Mouse (Mus musculus) forebrain, embryonic 11.5 days (tissue): Measurements from ENCODE around the gene Ttc25. TPM values are rescaled to one million over a fixed set of nuclear protein-coding genes. Genes with fewer than 3 reads are reported as not detected.
"Not testable (repeated sequence)": the region's sequence is repeated elsewhere in the genome, so short reads cannot be mapped to it uniquely, and the experiment has no call there.

Experiments
- ATAC-seq: fragments of 200-750 bp; cut with Nextera tagmentation; replicated peaks from 2 replicates; pipeline ENCODE4 v1.8.0; 2017; ENCODE audit warnings: moderate TSS enrichment; ENCODE audit not compliant: low FRiP score
- DNase-seq: peaks from one replicate; pipeline ENCODE4 v3.0.0-alpha.2; 2017; ENCODE audit warnings: low spot score
- H3K27ac ChIP-seq: fragments of 300-500 bp; sonication (generic); 2 replicates; pipeline ENCODE4 v1.5.1; 2014; ENCODE audit warnings: low read depth, low read length
- H3K27me3 ChIP-seq: fragments of 300-500 bp; sonication (generic); 2 replicates; pipeline ENCODE4 v1.6.1; 2014; ENCODE audit warnings: mild to moderate bottlenecking, low read length, mixed read lengths; ENCODE audit not compliant: control insufficient read depth, insufficient read depth
- H3K36me3 ChIP-seq: fragments of 300-500 bp; sonication (generic); 2 replicates; pipeline ENCODE4 v1.6.1; 2014; ENCODE audit warnings: mild to moderate bottlenecking, low read length, moderate library complexity, mixed read lengths; ENCODE audit not compliant: control insufficient read depth, insufficient read depth
- H3K4me1 ChIP-seq: fragments of 300-500 bp; sonication (generic); replicated peaks from 2 replicates; pipeline ENCODE4 v1.6.1; 2014; ENCODE audit warnings: low read length, mixed read lengths; ENCODE audit not compliant: control insufficient read depth, insufficient read depth
- H3K4me2 ChIP-seq: fragments of 300-500 bp; sonication (generic); 2 replicates; pipeline ENCODE4 v1.6.1; 2014; ENCODE audit warnings: low read depth, mild to moderate bottlenecking, low read length, moderate library complexity, mixed read lengths; ENCODE audit not compliant: severe bottlenecking
- H3K4me3 ChIP-seq: fragments of 300-500 bp; sonication (generic); 2 replicates; pipeline ENCODE4 v1.5.1; 2014; ENCODE audit warnings: low read depth, low read length
- H3K9ac ChIP-seq: fragments of 300-500 bp; sonication (generic); 2 replicates; pipeline ENCODE4 v1.6.1; 2014; ENCODE audit warnings: low read length
- H3K9me3 ChIP-seq: fragments of 300-500 bp; sonication (generic); 2 replicates; pipeline ENCODE4 v1.6.1; 2016; ENCODE audit warnings: low read length, mixed read lengths; ENCODE audit not compliant: control insufficient read depth
- WGBS: fragments of 180-500 bp; shearing (Covaris S2); extraction: QIAGEN DNeasy Blood & Tissue Kit; methylation state at CpG from one replicate; pipeline ENCODE4 v1.1.7; 2014; 5-methylcytosine and 5-hydroxymethylcytosine counted together
- polyA plus RNA-seq: library from polyadenylated mRNA; unstranded; fragments of >200 nt; fragmentation: Nextera tagmentation; extraction: Ambion mirVana; gene quantifications from 2 replicates; pipeline ENCODE4 v1.2.1, GENCODE M21; 2014

Gene Ttc25
- polyA plus RNA-seq, 1 experiment from 2014 or later = 1.9 TPM

DNA sequence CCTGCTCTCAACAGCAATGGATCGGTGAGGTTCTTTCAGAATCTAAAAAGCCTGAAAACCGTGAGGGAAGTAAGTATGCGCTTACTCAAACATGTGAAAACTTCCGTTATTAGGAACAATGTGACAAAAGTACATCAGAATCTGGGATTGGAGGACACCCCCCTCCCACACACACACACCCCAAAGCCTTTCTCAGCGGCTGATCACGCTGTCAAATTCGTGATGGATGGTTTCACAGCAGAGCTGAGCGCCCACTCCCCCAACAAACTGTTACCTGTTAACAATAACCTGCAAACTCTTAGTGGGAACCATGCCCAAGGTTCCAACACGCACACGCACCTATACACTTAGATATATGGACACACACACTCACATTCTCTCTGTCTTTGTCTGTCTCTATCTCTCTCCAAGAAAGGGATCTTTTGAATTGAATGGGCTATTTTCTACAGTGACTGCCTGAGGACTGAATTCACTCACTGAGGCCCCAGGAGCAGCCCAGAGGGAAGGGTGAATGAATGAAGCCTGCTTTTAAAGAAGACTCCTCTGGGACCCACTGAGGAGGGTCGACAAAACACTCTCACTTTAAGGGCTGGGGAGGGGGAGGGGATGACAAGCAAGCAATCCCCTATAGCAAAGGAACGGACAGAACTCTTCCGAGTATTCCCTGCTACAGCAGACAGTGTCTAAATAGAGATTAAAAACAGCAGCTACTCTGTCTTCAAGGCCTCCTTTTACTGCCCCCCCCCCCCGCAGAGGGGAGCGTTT lies 19.2 kb upstream of the Ttc25 start:
- Histone ChIP-seq H3K27ac (no peak overlapping the region), H3K9me3 (no peaks in the 10 kb centered on the region), H3K9ac (peak overlapping the region; percentile 98), H3K36me3 (peaks cover 12% of the 10 kb centered on the region), H3K4me2 (peak overlapping the region; percentile 98), H3K4me3 (peak overlapping the region; percentile 88), H3K27me3 (no peaks in the 10 kb centered on the region), H3K4me1 (peaks cover 10% of the 10 kb centered on the region; the same call in 1 of the 2 replicates)
- DNase-seq (no peak), ATAC-seq (no peak)
- WGBS = 4% methylated on average over 15 of the region's 15 CpGs

- WGBS = 0% methylated on average over 26 of the region's 26 CpGs
- DNase-seq (peak; percentile 83), ATAC-seq (peak; percentile 40)
- Histone ChIP-seq H3K9me3 (no peaks in the 10 kb centered on the region), H3K4me2 (peak overlapping the region; percentile 98), H3K36me3 (peaks cover 8% of the 10 kb centered on the region), H3K27ac (peak overlapping the region; percentile 80), H3K27me3 (no peaks in the 10 kb centered on the region; the same call in 1 of the 2 replicates), H3K9ac (peak overlapping the region; percentile 98), H3K4me3 (peak overlapping the region; percentile 88), H3K4me1 (peaks cover 10% of the 10 kb centered on the region; the same call in 1 of the 2 replicates)
Measured at GRCm38 (mm10) chr11:100527066-100527457, 18.3 kb upstream of the Ttc25 start.

- DNase-seq (peak; percentile 100), ATAC-seq (peak; percentile 99)
- WGBS = under 1% methylated on average over 54 of the region's 54 CpGs
- Histone ChIP-seq H3K27me3 (no peaks in the 10 kb centered on the region; the same call in 1 of the 2 replicates), H3K9ac (peak within 1 kb of the TSS; percentile 98), H3K4me2 (peak within 1 kb of the TSS; percentile 98), H3K27ac (peak within 1 kb of the TSS; percentile 80), H3K36me3 (peaks cover 5% of the 10 kb centered on the region), H3K4me1 (peaks cover 10% of the 10 kb centered on the region; the same call in 1 of the 2 replicates), H3K4me3 (peak within 1 kb of the TSS; percentile 88), H3K9me3 (no peaks in the 10 kb centered on the region)
Measured at GRCm38 (mm10) chr11:100527458-100528374, 17.7 kb upstream of the Ttc25 start, which contains the start of gene Acly. Acly (minus strand) TSS chr11:100528000.

- DNase-seq = no peak
Measured at GRCm38 (mm10) chr11:100528375-100529165, 16.8 kb upstream of the Ttc25 start.

DNA sequence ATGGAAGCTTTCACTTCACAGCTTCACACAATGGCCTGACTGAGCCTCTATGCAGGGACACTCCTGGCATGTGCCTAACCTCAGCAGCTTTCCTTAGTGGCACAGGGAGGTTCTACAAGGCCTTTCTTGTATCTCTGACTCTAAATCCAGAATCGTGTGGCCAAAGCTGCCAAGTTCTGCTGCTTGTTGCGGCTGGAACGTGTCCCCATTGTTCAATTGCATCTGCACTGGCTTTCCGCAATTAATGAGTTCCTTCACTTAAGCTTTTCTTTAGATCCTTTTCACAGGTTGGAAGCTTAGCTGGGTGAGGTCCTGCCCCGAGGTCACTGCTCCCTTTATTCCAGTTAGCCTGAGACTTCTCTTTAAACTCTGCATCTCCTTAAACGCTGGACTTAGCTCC lies 11.5 kb upstream of the Ttc25 start:
- no peak for ATAC-seq

More at GRCm38 (mm10) chr11:100528375-100529165, 16.8 kb upstream of the Ttc25 start:
- Histone ChIP-seq H3K4me1 (peaks cover 10% of the 10 kb centered on the region; the same call in 1 of the 2 replicates), H3K9ac (peak overlapping the region; percentile 49), H3K27ac (no peak overlapping the region), H3K27me3 (no peaks in the 10 kb centered on the region; the same call in 1 of the 2 replicates), H3K9me3 (no peaks in the 10 kb centered on the region), H3K4me3 (peak overlapping the region; percentile 88), H3K36me3 (no peaks in the 10 kb centered on the region; the same call in 1 of the 2 replicates), H3K4me2 (peak overlapping the region; percentile 56)
- no peak; the same call in 1 of the 2 replicates for ATAC-seq
- WGBS = 20% methylated on average over 19 of the region's 19 CpGs

GRCm38 (mm10) chr11:100534411-100534810 lies 11.0 kb upstream of the Ttc25 start:
- H3K9me3 ChIP-seq, H3K27me3 ChIP-seq, H3K4me1 ChIP-seq, H3K36me3 ChIP-seq, DNase-seq, ATAC-seq, H3K4me2 ChIP-seq, H3K9ac ChIP-seq, H3K4me3 ChIP-seq, H3K27ac ChIP-seq: not testable (repeated sequence)
- 61% methylated on average over 2 of the region's 2 CpGs for WGBS

More for the DNA sequence above, 11.5 kb upstream of the Ttc25 start:
- no peaks in the 10 kb centered on the region; the same call in 1 of the 2 replicates for H3K27me3 ChIP-seq
- DNase-seq = no peak
- no peak overlapping the region for H3K4me3 ChIP-seq
- H3K4me2 ChIP-seq = no peak overlapping the region
- no peak overlapping the region for H3K9ac ChIP-seq
- 24% methylated on average over 6 of the region's 6 CpGs for whole genome bisulfite sequencing
- H3K9me3 ChIP-seq = no peaks in the 10 kb centered on the region
- H3K4me1 ChIP-seq = no peaks in the 10 kb centered on the region
- H3K27ac ChIP-seq = no peak overlapping the region
- H3K36me3 ChIP-seq = no peaks in the 10 kb centered on the region

- not testable (repeated sequence) for H3K9me3 ChIP-seq, H3K4me3 ChIP-seq, H3K4me2 ChIP-seq, ATAC-seq, H3K9ac ChIP-seq, H3K4me1 ChIP-seq, H3K27me3 ChIP-seq, DNase-seq, H3K27ac ChIP-seq, H3K36me3 ChIP-seq
- WGBS = 83% methylated on average over 6 of the region's 6 CpGs
Measured at GRCm38 (mm10) chr11:100534821-100535220, 10.6 kb upstream of the Ttc25 start.

DNA sequence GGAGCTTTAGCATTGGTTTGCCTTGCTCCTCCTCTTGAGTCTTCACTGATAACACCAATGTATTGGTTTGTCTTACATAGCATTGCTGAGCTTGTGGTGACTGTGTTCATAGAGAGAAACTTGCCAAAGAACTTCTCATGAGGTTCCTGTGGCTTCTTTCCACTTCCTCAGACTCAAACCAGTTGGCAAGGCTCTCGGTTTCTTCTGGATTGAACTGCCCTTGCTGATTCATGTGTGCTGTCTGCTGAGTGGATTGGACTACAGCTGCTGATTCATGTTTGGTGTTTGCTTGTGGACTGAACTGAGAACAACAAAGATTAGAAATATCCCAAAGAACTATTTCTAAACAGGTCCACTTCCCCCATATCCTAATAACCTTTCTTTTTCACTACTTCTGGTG lies 9.4 kb upstream of the Ttc25 start:
- H3K27me3 ChIP-seq = no peaks in the 10 kb centered on the region; the same call in 1 of the 2 replicates
- H3K9me3 ChIP-seq = no peaks in the 10 kb centered on the region
- no peak overlapping the region for H3K27ac ChIP-seq
- H3K9ac ChIP-seq = no peak overlapping the region
- no peak for ATAC-seq
- no peaks in the 10 kb centered on the region for H3K4me1 ChIP-seq
- WGBS = 92% methylated on average over 1 of the region's 1 CpGs
- no peak for DNase-seq
- no peaks in the 10 kb centered on the region for H3K36me3 ChIP-seq
- no peak overlapping the region for H3K4me3 ChIP-seq
- no peak overlapping the region for H3K4me2 ChIP-seq
